Mouse (Mus musculus) midbrain, embryonic 15.5 days (tissue): ENCODE results near the gene Ccdc6. TPM values are rescaled to one million over a fixed set of nuclear protein-coding genes. Genes with fewer than 3 reads are reported as not detected.

Experiments used
- ATAC-seq: fragments of 200-750 bp; cut with Nextera tagmentation; replicated peaks from 2 replicates; pipeline ENCODE4 v1.8.0; 2017; ENCODE audit warnings: moderate TSS enrichment
- H3K27ac ChIP-seq: fragments of 300-500 bp; sonication (generic); 2 replicates; pipeline ENCODE4 v1.5.1; 2015; ENCODE audit warnings: mild to moderate bottlenecking, inconsistent platforms
- H3K27me3 ChIP-seq: fragments of 300-500 bp; sonication (generic); replicated peaks from 2 replicates; pipeline ENCODE4 v1.6.1; 2015; ENCODE audit warnings: inconsistent platforms
- H3K36me3 ChIP-seq: fragments of 300-500 bp; sonication (generic); replicated peaks from 2 replicates; pipeline ENCODE4 v1.6.1; 2015; ENCODE audit warnings: inconsistent platforms
- H3K4me1 ChIP-seq: fragments of 300-500 bp; sonication (generic); 2 replicates; pipeline ENCODE4 v1.6.1; 2015; ENCODE audit warnings: inconsistent platforms
- H3K4me2 ChIP-seq: fragments of 300-500 bp; sonication (generic); 2 replicates; pipeline ENCODE4 v1.6.1; 2015; ENCODE audit warnings: inconsistent platforms, mild to moderate bottlenecking, moderate library complexity
- H3K4me3 ChIP-seq: fragments of 300-500 bp; sonication (generic); 2 replicates; pipeline ENCODE4 v1.5.1; 2015; ENCODE audit warnings: mild to moderate bottlenecking, inconsistent platforms
- H3K9ac ChIP-seq: fragments of 300-500 bp; sonication (generic); 2 replicates; pipeline ENCODE4 v1.6.1; 2015; ENCODE audit warnings: mild to moderate bottlenecking, inconsistent platforms
- H3K9me3 ChIP-seq: fragments of 300-500 bp; sonication (generic); 2 replicates; pipeline ENCODE4 v1.6.1; 2016; ENCODE audit warnings: inconsistent platforms
- WGBS: fragments of 180-500 bp; shearing (Covaris S2); methylation state at CpG from one replicate; pipeline ENCODE4 v1.1.7; 2015; ENCODE audit warnings: mixed read lengths; 5-methylcytosine and 5-hydroxymethylcytosine counted together
- polyA plus RNA-seq: library from polyadenylated mRNA; unstranded; fragments of >200 nt; fragmentation: Nextera tagmentation; extraction: Ambion mirVana; gene quantifications from 2 replicates; pipeline ENCODE4 v1.2.1, GENCODE M21; 2015

Ccdc6 gene
- polyA plus RNA-seq, 1 experiment from 2014 or later = 25.3 TPM

GRCm38 (mm10) chr10:70120671-70121405 lies 23.9 kb downstream of the Ccdc6 start:
- Histone ChIP-seq H3K9me3 (no peaks in the 10 kb centered on the region), H3K4me2 (no peak overlapping the region), H3K36me3 (no peaks in the 10 kb centered on the region), H3K27ac (peak overlapping the region; percentile 42; the same call in 1 of the 2 replicates), H3K9ac (no peak overlapping the region), H3K4me3 (no peak overlapping the region), H3K4me1 (peaks cover 38% of the 10 kb centered on the region), H3K27me3 (no peaks in the 10 kb centered on the region)
- 0 out of 2 replicates have a peak, but pooled peaks have one; percentile 31 for ATAC-seq
- 57% methylated on average over 17 of the region's 17 CpGs for WGBS

- Histone ChIP-seq H3K36me3 (no peaks in the 10 kb centered on the region), H3K9ac (no peak overlapping the region), H3K4me1 (peaks cover 38% of the 10 kb centered on the region), H3K27ac (no peak overlapping the region), H3K4me2 (no peak overlapping the region), H3K9me3 (no peaks in the 10 kb centered on the region), H3K4me3 (no peak overlapping the region), H3K27me3 (no peaks in the 10 kb centered on the region)
- ATAC-seq = no peak
- WGBS = 73% methylated on average over 8 of the region's 8 CpGs
Observed at GRCm38 (mm10) chr10:70121406-70121695, 24.4 kb downstream of the Ccdc6 start.

- no peak overlapping the region for H3K9ac ChIP-seq
- no peak overlapping the region for H3K4me3 ChIP-seq
- no peak overlapping the region for H3K27ac ChIP-seq
- no peak for ATAC-seq
- WGBS = 95% methylated on average over 2 of the region's 2 CpGs
- H3K9me3 ChIP-seq = no peaks in the 10 kb centered on the region
- no peaks in the 10 kb centered on the region for H3K36me3 ChIP-seq
- no peaks in the 10 kb centered on the region for H3K27me3 ChIP-seq
- H3K4me2 ChIP-seq = no peak overlapping the region
- peaks cover 31% of the 10 kb centered on the region for H3K4me1 ChIP-seq
Observed at GRCm38 (mm10) chr10:70123454-70123853, 26.5 kb downstream of the Ccdc6 start.

- WGBS = 86% methylated on average over 7 of the region's 7 CpGs
- no peaks in the 10 kb centered on the region for H3K36me3 ChIP-seq
- no peaks in the 10 kb centered on the region for H3K9me3 ChIP-seq
- H3K4me1 ChIP-seq = peaks cover 16% of the 10 kb centered on the region
- no peak overlapping the region for H3K27ac ChIP-seq
- H3K27me3 ChIP-seq = no peaks in the 10 kb centered on the region
- H3K4me2 ChIP-seq = no peak overlapping the region
- H3K9ac ChIP-seq = no peak overlapping the region
- no peak overlapping the region for H3K4me3 ChIP-seq
- ATAC-seq = no peak
Observed at GRCm38 (mm10) chr10:70125491-70125890, 28.6 kb downstream of the Ccdc6 start.

- WGBS = 63% methylated on average over 8 of the region's 8 CpGs
- H3K4me3 ChIP-seq = no peak overlapping the region
- H3K9ac ChIP-seq = no peak overlapping the region
- no peak overlapping the region for H3K4me2 ChIP-seq
- no peaks in the 10 kb centered on the region for H3K36me3 ChIP-seq
- H3K9me3 ChIP-seq = no peaks in the 10 kb centered on the region
- no peaks in the 10 kb centered on the region for H3K27me3 ChIP-seq
- ATAC-seq = no peak
- H3K4me1 ChIP-seq = no peaks in the 10 kb centered on the region
- no peak overlapping the region for H3K27ac ChIP-seq
Observed at GRCm38 (mm10) chr10:70127273-70127672, 30.4 kb downstream of the Ccdc6 start.

GRCm38 (mm10) chr10:70128408-70128807 lies 31.5 kb downstream of the Ccdc6 start:
- Histone ChIP-seq H3K9ac (no peak overlapping the region), H3K27me3 (no peaks in the 10 kb centered on the region), H3K4me1 (peaks cover 5% of the 10 kb centered on the region; the same call in 1 of the 2 replicates), H3K4me2 (no peak overlapping the region), H3K36me3 (no peaks in the 10 kb centered on the region), H3K4me3 (no peak overlapping the region), H3K27ac (no peak overlapping the region), H3K9me3 (no peaks in the 10 kb centered on the region)
- WGBS = 94% methylated on average over 8 of the region's 8 CpGs
- no peak for ATAC-seq

- no peak overlapping the region for H3K4me3 ChIP-seq
Observed at GRCm38 (mm10) chr10:70132087-70132560, 35.2 kb downstream of the Ccdc6 start.

GRCm38 (mm10) chr10:70132714-70133113 lies 35.8 kb downstream of the Ccdc6 start:
- no peak overlapping the region for H3K27ac ChIP-seq
- no peaks in the 10 kb centered on the region for H3K27me3 ChIP-seq
- no peak overlapping the region for H3K4me3 ChIP-seq
- no peak for ATAC-seq
- H3K4me1 ChIP-seq = peaks cover 5% of the 10 kb centered on the region; the same call in 1 of the 2 replicates
- H3K9ac ChIP-seq = no peak overlapping the region
- H3K4me2 ChIP-seq = no peak overlapping the region
- no peaks in the 10 kb centered on the region for H3K36me3 ChIP-seq
- no peaks in the 10 kb centered on the region for H3K9me3 ChIP-seq
- WGBS = 88% methylated on average over 6 of the region's 6 CpGs

More at GRCm38 (mm10) chr10:70132087-70132560, 35.2 kb downstream of the Ccdc6 start:
- peaks cover 5% of the 10 kb centered on the region; the same call in 1 of the 2 replicates for H3K4me1 ChIP-seq
- 90% methylated on average over 5 of the region's 5 CpGs for whole genome bisulfite sequencing
- ATAC-seq = no peak
- no peak overlapping the region for H3K27ac ChIP-seq
- no peak overlapping the region for H3K9ac ChIP-seq
- no peak overlapping the region for H3K4me2 ChIP-seq
- no peaks in the 10 kb centered on the region for H3K36me3 ChIP-seq
- H3K9me3 ChIP-seq = no peaks in the 10 kb centered on the region
- no peaks in the 10 kb centered on the region for H3K27me3 ChIP-seq

- no peak for ATAC-seq
- peaks cover 6% of the 10 kb centered on the region; the same call in 1 of the 2 replicates for H3K4me1 ChIP-seq
Observed at GRCm38 (mm10) chr10:70133188-70133587, 36.3 kb downstream of the Ccdc6 start.

GRCm38 (mm10) chr10:70135680-70136079 lies 38.8 kb downstream of the Ccdc6 start:
- H3K9ac ChIP-seq = no peak overlapping the region
- no peak for ATAC-seq
- H3K27me3 ChIP-seq = no peaks in the 10 kb centered on the region
- H3K27ac ChIP-seq = no peak overlapping the region
- peaks cover 23% of the 10 kb centered on the region for H3K4me1 ChIP-seq
- no peaks in the 10 kb centered on the region for H3K9me3 ChIP-seq
- no peak overlapping the region for H3K4me3 ChIP-seq
- WGBS = 81% methylated on average over 5 of the region's 5 CpGs
- H3K36me3 ChIP-seq = no peaks in the 10 kb centered on the region
- no peak overlapping the region for H3K4me2 ChIP-seq

More at GRCm38 (mm10) chr10:70133188-70133587, 36.3 kb downstream of the Ccdc6 start:
- no peak overlapping the region for H3K4me2 ChIP-seq
- no peak overlapping the region for H3K27ac ChIP-seq
- no peak overlapping the region for H3K9ac ChIP-seq
- no peaks in the 10 kb centered on the region for H3K36me3 ChIP-seq
- H3K27me3 ChIP-seq = no peaks in the 10 kb centered on the region
- H3K4me3 ChIP-seq = no peak overlapping the region
- 74% methylated on average over 6 of the region's 6 CpGs for WGBS
- no peaks in the 10 kb centered on the region for H3K9me3 ChIP-seq

GRCm38 (mm10) chr10:70137652-70138051 lies 40.7 kb downstream of the Ccdc6 start:
- Histone ChIP-seq H3K9me3 (no peaks in the 10 kb centered on the region), H3K4me3 (no peak overlapping the region), H3K9ac (no peak overlapping the region), H3K4me1 (peaks cover 23% of the 10 kb centered on the region), H3K27ac (no peak overlapping the region), H3K27me3 (no peaks in the 10 kb centered on the region), H3K4me2 (no peak overlapping the region), H3K36me3 (no peaks in the 10 kb centered on the region; the same call in 1 of the 2 replicates)
- no peak for ATAC-seq
- 80% methylated on average over 7 of the region's 7 CpGs for WGBS

- peaks cover 19% of the 10 kb centered on the region for H3K4me1 ChIP-seq
- no peaks in the 10 kb centered on the region for H3K9me3 ChIP-seq
- no peak for ATAC-seq
- H3K36me3 ChIP-seq = no peaks in the 10 kb centered on the region; the same call in 1 of the 2 replicates
- H3K9ac ChIP-seq = no peak overlapping the region
- no peaks in the 10 kb centered on the region for H3K27me3 ChIP-seq
- H3K4me3 ChIP-seq = no peak overlapping the region
- no peak overlapping the region for H3K27ac ChIP-seq
- WGBS = 73% methylated on average over 8 of the region's 8 CpGs
- no peak overlapping the region for H3K4me2 ChIP-seq
Observed at GRCm38 (mm10) chr10:70138150-70138549, 41.2 kb downstream of the Ccdc6 start.

GRCm38 (mm10) chr10:70139368-70139767 lies 42.4 kb downstream of the Ccdc6 start:
- peak overlapping the region; percentile 58 for H3K27ac ChIP-seq
- H3K27me3 ChIP-seq = no peaks in the 10 kb centered on the region
- no peak overlapping the region for H3K4me2 ChIP-seq
- peaks cover 18% of the 10 kb centered on the region for H3K4me1 ChIP-seq
- 0 out of 2 replicates have a peak, but pooled peaks have one; percentile 29 for ATAC-seq
- no peak overlapping the region for H3K9ac ChIP-seq
- no peak overlapping the region for H3K4me3 ChIP-seq
- H3K36me3 ChIP-seq = no peaks in the 10 kb centered on the region; the same call in 1 of the 2 replicates
- WGBS = 10% methylated on average over 6 of the region's 6 CpGs
- no peaks in the 10 kb centered on the region for H3K9me3 ChIP-seq
